Mouse (Mus musculus): ENCODE data around the gene Mrps34.

Mrps34 gene

GRCm38 (mm10) chr17:24881738-24882440 is 13.0 kb upstream of the Mrps34 start:
- DNase-seq: peak; percentile 52 to 79

- DNase-seq: no peak
These were observed 10.5 kb upstream of the Mrps34 start for GRCm38 (mm10) chr17:24884391-24884790.

GRCm38 (mm10) chr17:24885356-24886133 is 9.4 kb upstream of the Mrps34 start:
- no peak for DNase-seq

GRCm38 (mm10) chr17:24886134-24886931 is 8.6 kb upstream of the Mrps34 start, which contains the start of the genes Nubp2 and Spsb3:
Gene Nubp2, minus strand, starts transcription at chr17:24886349.
Gene Spsb3, plus strand, starts transcription at chr17:24886643.
- peak; percentile 99 to 100 for DNase-seq

GRCm38 (mm10) chr17:24886932-24887271 is 8.0 kb upstream of the Mrps34 start:
- no peak for DNase-seq

GRCm38 (mm10) chr17:24887291-24888080 is 7.4 kb upstream of the Mrps34 start:
- DNase-seq: peak in 1 of 2 experiments; percentile 12

- no peak for DNase-seq
These were observed 6.1 kb upstream of the Mrps34 start for GRCm38 (mm10) chr17:24888862-24889261.

- DNase-seq: no peak
These were observed 4.5 kb upstream of the Mrps34 start for GRCm38 (mm10) chr17:24890151-24891092.

- DNase-seq: no peak
These were observed 3.6 kb upstream of the Mrps34 start for GRCm38 (mm10) chr17:24891321-24891720.

- DNase-seq: no peak
These were observed 2.1 kb upstream of the Mrps34 start for GRCm38 (mm10) chr17:24892785-24893184.

- DNase-seq: no peak
These were observed 1.6 kb upstream of the Mrps34 start for GRCm38 (mm10) chr17:24893276-24893675.

GRCm38 (mm10) chr17:24894061-24894994 is 588 bp upstream of the Mrps34 start:
- no peak for DNase-seq

- no peak for DNase-seq
These were observed 790 bp downstream of the Mrps34 start for GRCm38 (mm10) chr17:24895571-24896240.

- DNase-seq: peak; percentile 85 to 93
These were observed 1.5 kb downstream of the Mrps34 start, which contains the start of gene Nme3 for GRCm38 (mm10) chr17:24896241-24896992. Gene Nme3, plus strand, starts transcription at chr17:24896500.

- DNase-seq: no peak
These were observed 2.0 kb downstream of the Mrps34 start for GRCm38 (mm10) chr17:24896993-24897269.

GRCm38 (mm10) chr17:24897600-24897999 is 2.7 kb downstream of the Mrps34 start:
- DNase-seq: no peak

- DNase-seq: no peak
These were observed 3.3 kb downstream of the Mrps34 start for GRCm38 (mm10) chr17:24898041-24898854.

GRCm38 (mm10) chr17:24899153-24899552 is 4.2 kb downstream of the Mrps34 start:
- DNase-seq: no peak
